Mouse (Mus musculus): ENCODE results near the gene Gid8. TPM values are rescaled to one million over a fixed set of nuclear protein-coding genes. Genes with fewer than 3 reads are reported as not detected.

The Gid8 gene
- polyA plus RNA-seq, 1 experiment: 60.4 TPM

GRCm38 (mm10) chr2:180764986-180765385, 55.1 kb downstream of the Gid8 start:
- H3K4me1 ChIP-seq (ENCODE audit: control insufficient read depth, insufficient read depth, low read length): no peaks in the 10 kb centered on the region
- no peak overlapping the region for H3K27ac ChIP-seq (ENCODE audit: insufficient read depth, low read length)
- H3K4me3 ChIP-seq (ENCODE audit: insufficient read depth, low read length): no peak overlapping the region
- TF ChIP-seq CTCF (IDR thresholded peaks at IDR 0.05; ENCODE audit: extremely low read depth, insufficient read depth, low read length) (no peak), POLR2A (IDR thresholded peaks at IDR 0.05; ENCODE audit: extremely low read depth, insufficient read depth, low read length) (no peak)

- no peak overlapping the region for H3K4me3 ChIP-seq (ENCODE audit: insufficient read depth, low read length)
- H3K4me1 ChIP-seq (ENCODE audit: control insufficient read depth, insufficient read depth, low read length): no peaks in the 10 kb centered on the region
- no peak overlapping the region for H3K27ac ChIP-seq (ENCODE audit: insufficient read depth, low read length)
- TF ChIP-seq CTCF (IDR thresholded peaks at IDR 0.05; ENCODE audit: extremely low read depth, insufficient read depth, low read length): no peak
- no peak for TF ChIP-seq POLR2A (IDR thresholded peaks at IDR 0.05; ENCODE audit: extremely low read depth, insufficient read depth, low read length)
These were observed 55.8 kb downstream of the Gid8 start for GRCm38 (mm10) chr2:180765713-180766112.

Other genes starting within 250 kb of the Gid8 start
- gene Ntsr1, start 210.1 kb upstream of the Gid8 start, polyA plus RNA-seq (2012; rRNA removed): 5.6 and 6.0 TPM in 2 replicates
- gene Mrgbp, start 128.8 kb upstream of the Gid8 start, polyA plus RNA-seq (2012; rRNA removed): 26.3 and 29.6 TPM in 2 replicates
- gene Ogfr, start 120.9 kb upstream of the Gid8 start, polyA plus RNA-seq (2012; rRNA removed): 38.5 and 39.1 TPM in 2 replicates
- gene Col9a3, start 112.3 kb upstream of the Gid8 start, polyA plus RNA-seq (2012; rRNA removed): 15.5 and 17.2 TPM in 2 replicates
- 0.91 and 1.1 TPM in 2 replicates for gene Tcfl5, start 67.4 kb upstream of the Gid8 start, polyA plus RNA-seq (2012; rRNA removed)
- 28.1 and 32.9 TPM in 2 replicates for gene Dido1, start 118 bp upstream of the Gid8 start, polyA plus RNA-seq (2012; rRNA removed)
- 1.0 and 1.3 TPM in 2 replicates for gene Slc17a9, start 15.1 kb downstream of the Gid8 start, polyA plus RNA-seq (2012; rRNA removed)
- 0.08 TPM in 1 of 2 replicates, not detected in the other for gene Bhlhe23, start 66.8 kb downstream of the Gid8 start, polyA plus RNA-seq (2012; rRNA removed)
- 45.2 and 49.1 TPM in 2 replicates for gene Ythdf1, start 210.8 kb downstream of the Gid8 start, polyA plus RNA-seq (2012; rRNA removed)
- 0.23 and 0.32 TPM in 2 replicates for gene Birc7, start 218.9 kb downstream of the Gid8 start, polyA plus RNA-seq (2012; rRNA removed)
- 89.8 and 99.6 TPM in 2 replicates for gene Nkain4, start 244.6 kb downstream of the Gid8 start, polyA plus RNA-seq (2012; rRNA removed)